Mouse (Mus musculus): ENCODE measurements around the gene Tnni1. TPM values are rescaled to one million over a fixed set of nuclear protein-coding genes. Genes with fewer than 3 reads are reported as not detected.
A peak's percentile ranks its signal among the peaks of the same experiment; 100 is the strongest.

Tnni1 gene
- polyA plus RNA-seq, 1 experiment = 1.3 TPM

GRCm38 (mm10) chr1:135789815-135790214 is 10.6 kb downstream of the Tnni1 start:
- 26% methylated on average over 5 of the region's 5 CpGs for WGBS
- DNase-seq (ENCODE audit: low read depth in 1 of 2, low spot score in 2 of 2) = peak; percentile 48 to 69
- no peak for TF ChIP-seq POLR2A (IDR thresholded peaks at IDR 0.05; ENCODE audit: low read depth, low read length)
- TF ChIP-seq CTCF (IDR thresholded peaks at IDR 0.05; ENCODE audit: extremely low read depth, insufficient read depth, insufficient read length, insufficient replicate concordance) = peak; percentile 72; the same call in 1 of the 2 replicates
- no peak overlapping the region for H3K27ac ChIP-seq (ENCODE audit: insufficient read depth, low read length)
- no peak overlapping the region for H3K4me3 ChIP-seq (ENCODE audit: extremely low read depth, insufficient read depth, insufficient read length)
- H3K36me3 ChIP-seq (ENCODE audit: control insufficient read depth, insufficient read depth, low read length) = no peaks in the 10 kb centered on the region
- H3K4me1 ChIP-seq (ENCODE audit: control insufficient read depth, insufficient read depth, insufficient read length) = peaks cover 10% of the 10 kb centered on the region; the same call in 1 of the 2 replicates
- no peaks in the 10 kb centered on the region for H3K27me3 ChIP-seq (ENCODE audit: control insufficient read depth, insufficient read depth, low read length)

- DNase-seq (ENCODE audit: low read depth in 1 of 2, low spot score in 2 of 2) = no peak
- no peak overlapping the region for H3K27ac ChIP-seq (ENCODE audit: insufficient read depth, low read length)
- no peaks in the 10 kb centered on the region for H3K36me3 ChIP-seq (ENCODE audit: control insufficient read depth, insufficient read depth, low read length)
- no peak for TF ChIP-seq CTCF (IDR thresholded peaks at IDR 0.05; ENCODE audit: extremely low read depth, insufficient read depth, insufficient read length, insufficient replicate concordance)
- H3K27me3 ChIP-seq (ENCODE audit: control insufficient read depth, insufficient read depth, low read length) = 0 out of 2 replicates have a peak, but pooled peaks cover 2% of the 10 kb centered on the region
- 77% methylated on average over 13 of the region's 13 CpGs for WGBS
- H3K4me3 ChIP-seq (ENCODE audit: extremely low read depth, insufficient read depth, insufficient read length) = no peak overlapping the region
- peaks cover 10% of the 10 kb centered on the region; the same call in 1 of the 2 replicates for H3K4me1 ChIP-seq (ENCODE audit: control insufficient read depth, insufficient read depth, insufficient read length)
Observed at GRCm38 (mm10) chr1:135792143-135792939, 13.1 kb downstream of the Tnni1 start.

- Histone ChIP-seq H3K36me3 (ENCODE audit: control insufficient read depth, insufficient read depth, low read length) (no peaks in the 10 kb centered on the region), H3K4me1 (ENCODE audit: control insufficient read depth, insufficient read depth, insufficient read length) (peaks cover 8% of the 10 kb centered on the region; the same call in 1 of the 2 replicates), H3K27ac (ENCODE audit: insufficient read depth, low read length) (no peak overlapping the region), H3K4me3 (ENCODE audit: extremely low read depth, insufficient read depth, insufficient read length) (peak overlapping the region; percentile 50), H3K27me3 (ENCODE audit: control insufficient read depth, insufficient read depth, low read length) (0 out of 2 replicates have a peak, but pooled peaks cover 2% of the 10 kb centered on the region)
- TF ChIP-seq POLR2A (IDR thresholded peaks at IDR 0.05; ENCODE audit: low read depth, low read length) = no peak
- peak in 1 of 2 experiments; percentile 34 for DNase-seq (ENCODE audit: low read depth in 1 of 2, low spot score in 2 of 2)
- 25% methylated on average over 27 of the region's 27 CpGs for WGBS
Observed at GRCm38 (mm10) chr1:135793370-135794215, 14.4 kb downstream of the Tnni1 start.

- H3K36me3 ChIP-seq (ENCODE audit: control insufficient read depth, insufficient read depth, low read length) = no peaks in the 10 kb centered on the region
- no peak for TF ChIP-seq CTCF (IDR thresholded peaks at IDR 0.05; ENCODE audit: extremely low read depth, insufficient read depth, insufficient read length, insufficient replicate concordance)
- no peak for TF ChIP-seq POLR2A (IDR thresholded peaks at IDR 0.05; ENCODE audit: low read depth, low read length)
- no peak overlapping the region for H3K4me3 ChIP-seq (ENCODE audit: extremely low read depth, insufficient read depth, insufficient read length)
- H3K4me1 ChIP-seq (ENCODE audit: control insufficient read depth, insufficient read depth, insufficient read length) = peaks cover 5% of the 10 kb centered on the region; the same call in 1 of the 2 replicates
- 33% methylated on average over 20 of the region's 20 CpGs for WGBS
- no peak for DNase-seq (ENCODE audit: low read depth in 1 of 2, low spot score in 2 of 2)
- no peak overlapping the region for H3K27ac ChIP-seq (ENCODE audit: insufficient read depth, low read length)
- 0 out of 2 replicates have a peak, but pooled peaks cover 2% of the 10 kb centered on the region for H3K27me3 ChIP-seq (ENCODE audit: control insufficient read depth, insufficient read depth, low read length)
Observed at GRCm38 (mm10) chr1:135794216-135795134, 15.2 kb downstream of the Tnni1 start.

- H3K4me1 ChIP-seq (ENCODE audit: control insufficient read depth, insufficient read depth, insufficient read length) = peaks cover 4% of the 10 kb centered on the region; the same call in 1 of the 2 replicates
- TF ChIP-seq CTCF (IDR thresholded peaks at IDR 0.05; ENCODE audit: extremely low read depth, insufficient read depth, insufficient read length, insufficient replicate concordance) (no peak), POLR2A (IDR thresholded peaks at IDR 0.05; ENCODE audit: low read depth, low read length) (no peak)
- H3K36me3 ChIP-seq (ENCODE audit: control insufficient read depth, insufficient read depth, low read length) = no peaks in the 10 kb centered on the region
- H3K27me3 ChIP-seq (ENCODE audit: control insufficient read depth, insufficient read depth, low read length) = 0 out of 2 replicates have a peak, but pooled peaks cover 2% of the 10 kb centered on the region
- DNase-seq (ENCODE audit: low read depth in 1 of 2, low spot score in 2 of 2) = no peak
- H3K4me3 ChIP-seq (ENCODE audit: extremely low read depth, insufficient read depth, insufficient read length) = no peak overlapping the region
- H3K27ac ChIP-seq (ENCODE audit: insufficient read depth, low read length) = no peak overlapping the region
- 89% methylated on average over 1 of the region's 1 CpGs for WGBS
Observed at GRCm38 (mm10) chr1:135798492-135798891, 19.3 kb downstream of the Tnni1 start.

GRCm38 (mm10) chr1:135799109-135799627 is 19.9 kb downstream of the Tnni1 start:
- no peak for DNase-seq (ENCODE audit: low read depth in 1 of 2, low spot score in 2 of 2)
- Histone ChIP-seq H3K4me3 (ENCODE audit: extremely low read depth, insufficient read depth, insufficient read length) (no peak overlapping the region), H3K27me3 (ENCODE audit: control insufficient read depth, insufficient read depth, low read length) (0 out of 2 replicates have a peak, but pooled peaks cover 2% of the 10 kb centered on the region), H3K36me3 (ENCODE audit: control insufficient read depth, insufficient read depth, low read length) (no peaks in the 10 kb centered on the region), H3K4me1 (ENCODE audit: control insufficient read depth, insufficient read depth, insufficient read length) (no peaks in the 10 kb centered on the region), H3K27ac (ENCODE audit: insufficient read depth, low read length) (no peak overlapping the region)
- 39% methylated on average over 8 of the region's 8 CpGs for WGBS
- TF ChIP-seq POLR2A (IDR thresholded peaks at IDR 0.05; ENCODE audit: low read depth, low read length) (no peak), CTCF (IDR thresholded peaks at IDR 0.05; ENCODE audit: extremely low read depth, insufficient read depth, insufficient read length, insufficient replicate concordance) (no peak)
